Mouse (Mus musculus): ENCODE data around the gene Gcsh.

Gene Gcsh

DNA sequence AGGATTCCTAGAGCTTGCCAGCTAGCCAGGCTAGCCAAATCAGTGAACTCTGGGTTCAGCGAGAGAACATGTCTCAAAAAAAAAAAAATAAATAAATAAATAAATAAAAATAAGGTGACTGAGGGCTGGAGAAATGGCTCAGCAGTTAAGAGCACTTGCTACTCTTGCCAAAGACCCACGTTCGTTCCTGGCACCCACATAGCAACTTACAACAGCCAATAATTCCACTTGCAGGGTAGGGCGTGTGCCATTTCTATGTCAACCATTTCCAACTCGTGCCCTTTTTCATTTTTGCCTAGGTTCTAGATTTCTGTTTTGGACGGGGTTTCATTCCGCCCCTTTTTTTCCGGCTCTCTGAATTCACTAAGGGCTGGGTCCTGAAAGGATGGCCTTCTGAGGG, 15.3 kb downstream of the Gcsh start:
- no peak for DNase-seq (ENCODE audit: low spot score)

DNA sequence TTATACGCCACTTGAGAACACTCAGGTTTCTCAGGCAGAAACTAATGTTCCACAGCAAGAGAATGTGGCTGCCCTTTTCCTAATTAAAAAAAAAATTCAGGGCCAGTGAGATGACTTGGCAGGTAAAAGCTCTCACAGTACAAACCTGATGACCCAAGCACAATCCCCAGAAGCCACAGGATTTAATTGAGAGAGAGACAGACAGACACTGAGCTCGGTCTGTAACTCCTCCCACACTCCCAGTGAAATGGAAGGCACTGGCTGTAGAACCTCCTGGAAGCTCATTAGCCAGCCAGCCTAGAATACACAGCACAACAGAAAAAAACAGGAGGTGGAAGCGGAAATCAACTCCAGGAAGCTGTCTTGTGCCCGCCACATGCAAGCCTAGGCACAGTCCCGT, 17.7 kb downstream of the Gcsh start:
- no peak for DNase-seq (ENCODE audit: low spot score)

DNA sequence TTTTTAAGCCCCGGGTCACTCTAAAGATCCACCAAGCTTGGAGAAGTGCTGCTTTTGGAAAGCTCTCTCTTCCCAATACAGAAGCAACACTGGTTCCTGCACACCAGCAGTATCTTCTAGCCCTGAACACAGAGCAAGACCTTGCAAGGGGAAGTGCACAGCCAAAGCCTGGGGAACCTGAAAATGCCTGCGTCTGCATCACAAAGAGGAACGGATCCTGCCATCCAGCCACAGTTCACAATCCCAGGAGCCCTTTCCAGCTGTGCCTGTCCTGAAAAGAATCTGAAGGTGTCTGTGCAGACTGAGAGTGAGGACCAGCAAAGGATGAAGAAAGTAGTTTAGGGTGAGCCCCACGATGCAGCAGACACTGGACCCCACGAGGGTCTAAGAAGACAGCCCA, 18.3 kb downstream of the Gcsh start:
- no peak for DNase-seq (ENCODE audit: low spot score)

DNA sequence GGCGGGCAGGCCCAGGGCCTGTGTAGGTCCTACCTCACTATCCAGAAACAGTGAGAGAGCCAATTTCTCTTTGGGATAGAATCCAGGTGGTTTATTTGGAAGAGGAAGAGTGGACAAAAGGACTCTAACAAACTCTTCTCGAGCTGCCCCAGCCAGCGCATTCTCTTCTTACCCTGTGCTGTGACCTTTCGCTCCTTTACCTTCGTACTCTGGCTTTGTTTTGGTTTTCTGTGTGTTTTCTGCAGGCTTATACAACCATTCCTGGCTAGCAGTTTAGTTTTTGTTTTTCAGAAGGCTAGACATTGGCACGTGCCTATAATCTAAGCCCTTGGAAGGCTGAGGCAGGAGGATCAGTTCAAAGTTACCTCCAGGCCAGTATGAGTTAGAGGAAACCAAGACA, 23.8 kb downstream of the Gcsh start:
- DNase-seq (ENCODE audit: low spot score) = no peak

DNA sequence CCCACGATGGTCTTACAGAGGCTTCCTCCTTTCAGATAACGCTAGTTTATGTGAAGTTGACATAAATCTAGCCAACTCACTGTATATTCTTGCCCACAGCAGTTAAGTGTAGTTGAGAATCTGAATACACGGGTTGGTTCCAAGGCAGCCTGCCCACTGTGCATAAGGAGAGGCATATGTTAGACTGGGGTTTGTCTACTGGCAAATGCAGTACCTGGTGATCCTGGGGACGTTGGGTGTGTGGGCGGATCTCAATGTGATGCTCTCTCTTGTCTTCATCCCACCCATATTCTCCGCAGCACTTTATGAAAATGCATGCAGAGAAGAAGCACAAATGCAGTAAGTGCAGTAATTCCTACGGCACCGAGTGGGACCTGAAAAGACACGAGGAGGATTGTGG, 38.9 kb downstream of the Gcsh start:
- peak; percentile 75 for DNase-seq (ENCODE audit: low spot score)

DNA sequence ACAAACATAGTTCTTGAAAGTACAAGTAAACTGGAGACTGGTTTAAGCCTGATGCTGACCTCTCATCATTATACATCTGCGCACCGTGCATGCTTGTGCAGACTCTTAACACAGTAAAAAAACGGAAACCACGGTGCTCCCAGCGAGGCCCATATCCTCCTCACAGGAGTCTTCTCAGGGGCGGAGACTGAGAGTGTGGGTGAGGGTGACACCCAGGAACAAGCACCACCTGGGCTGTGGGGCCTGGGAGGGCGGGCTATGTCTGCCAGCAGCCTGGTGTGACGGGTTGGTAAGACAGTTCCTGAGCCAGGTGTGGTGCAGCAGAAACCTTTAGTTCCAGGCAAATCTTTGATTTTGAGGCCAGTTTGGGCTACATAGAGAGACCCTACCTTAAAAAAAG, 40.9 kb downstream of the Gcsh start:
- DNase-seq (ENCODE audit: low spot score) = no peak

DNA sequence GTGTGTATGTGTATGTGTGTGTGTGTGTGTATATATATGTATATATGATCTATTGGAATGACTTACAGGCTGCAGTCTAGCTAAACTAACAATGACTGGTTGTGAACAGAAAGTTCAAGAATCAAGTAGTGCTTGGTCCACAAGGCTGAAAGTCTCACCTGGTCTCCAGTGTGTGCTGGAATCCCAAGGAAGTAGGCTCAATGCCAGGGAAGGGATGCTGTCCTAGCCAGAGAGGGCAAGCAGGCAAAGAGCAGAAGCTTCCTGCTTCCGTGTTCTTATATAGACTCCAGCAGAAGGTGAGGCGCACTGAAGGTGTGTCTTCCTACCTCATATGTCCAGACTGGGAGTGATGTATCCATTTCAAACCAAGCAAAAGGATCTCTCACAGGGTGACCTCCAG, 41.6 kb downstream of the Gcsh start:
- no peak for DNase-seq (ENCODE audit: low spot score)

DNA sequence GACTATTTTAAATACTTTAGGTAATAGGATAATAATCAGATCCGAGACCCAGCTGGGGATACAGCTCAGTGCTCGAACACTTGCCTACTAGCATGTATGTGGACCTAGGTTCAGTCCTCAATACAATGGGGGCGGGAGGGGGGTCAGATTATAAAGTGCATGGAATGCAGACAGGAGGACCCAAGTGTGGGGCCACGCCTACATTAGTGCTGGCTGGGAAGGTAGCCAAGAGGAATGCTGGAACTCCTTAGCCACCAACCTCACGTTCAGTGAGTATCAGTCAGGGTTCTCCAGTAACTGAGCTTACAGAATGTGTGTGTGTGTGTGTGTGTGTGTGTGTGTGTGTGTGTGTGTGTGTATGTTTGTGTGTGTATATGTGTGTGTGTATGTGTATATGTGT, 42.0 kb downstream of the Gcsh start:
- DNase-seq (ENCODE audit: low spot score) = no peak

DNA sequence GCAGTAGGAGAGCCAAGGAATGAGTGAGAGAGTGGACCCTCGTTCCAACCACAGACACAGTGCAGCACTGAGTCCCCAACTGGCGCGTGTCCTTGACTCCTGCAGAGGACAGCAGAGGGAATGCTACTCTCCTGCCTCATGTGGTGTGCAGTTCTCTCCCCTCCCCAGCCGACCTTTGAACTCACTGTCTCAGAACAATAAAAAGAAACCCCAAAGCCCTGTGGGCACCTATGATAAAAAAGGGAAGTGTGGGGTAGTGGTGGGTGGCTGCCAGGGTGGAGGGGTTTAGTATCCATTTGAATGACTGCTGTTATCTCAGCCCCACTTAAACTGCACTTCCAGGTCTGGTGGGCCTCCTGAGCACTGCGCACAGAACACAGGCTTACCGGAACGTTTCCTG, 45.7 kb downstream of the Gcsh start:
- DNase-seq (ENCODE audit: low spot score) = no peak

DNA sequence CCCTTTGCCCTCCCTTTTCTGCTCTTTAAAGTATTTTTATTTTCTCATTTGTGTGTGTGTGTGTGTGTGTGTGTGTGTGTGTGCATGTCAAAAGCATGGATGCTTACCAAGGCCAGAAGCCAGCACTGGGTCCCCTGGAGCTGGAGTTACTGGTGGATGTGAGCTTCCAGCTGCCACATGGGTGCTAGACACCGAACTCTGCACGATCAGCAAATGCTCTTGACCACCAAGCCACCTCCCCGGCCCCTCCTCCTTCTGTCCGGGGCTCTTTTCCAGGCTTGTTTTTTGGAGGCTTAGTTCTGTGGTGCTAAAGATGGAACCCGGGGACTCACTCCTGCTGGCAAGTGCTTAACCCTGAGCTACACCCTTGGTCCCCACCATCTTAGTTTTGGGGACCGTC, 46.5 kb downstream of the Gcsh start:
- no peak for DNase-seq (ENCODE audit: low spot score)

DNA sequence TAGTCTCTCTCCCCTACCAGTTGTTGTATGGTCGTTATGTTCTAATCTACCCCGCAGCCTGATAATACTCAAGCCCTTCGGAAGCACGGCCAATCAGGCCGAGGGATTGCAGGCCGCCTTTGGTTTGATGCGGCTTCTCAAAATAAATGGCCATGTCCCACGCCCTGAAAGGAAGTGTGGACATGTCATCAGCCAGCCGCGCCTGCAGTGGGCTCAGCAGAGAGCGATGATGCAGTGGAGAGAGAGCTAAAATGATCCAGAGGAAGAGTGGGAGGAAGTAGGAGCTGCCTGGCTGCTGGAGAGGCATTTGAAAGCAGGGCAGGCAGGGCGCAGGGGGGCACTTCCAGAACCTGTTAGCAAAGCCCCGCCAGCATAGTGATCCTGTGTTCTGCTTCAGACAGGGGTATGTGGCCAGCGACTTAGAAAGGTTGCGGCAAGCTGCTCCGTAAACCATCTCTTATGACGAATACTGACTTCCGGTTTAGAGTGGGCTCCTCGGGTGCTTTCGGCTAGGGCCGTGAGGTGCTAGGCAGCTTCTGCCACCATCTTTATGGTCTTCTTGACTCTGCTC, 47.0 kb downstream of the Gcsh start:
- no peak for DNase-seq (ENCODE audit: low spot score)

DNA sequence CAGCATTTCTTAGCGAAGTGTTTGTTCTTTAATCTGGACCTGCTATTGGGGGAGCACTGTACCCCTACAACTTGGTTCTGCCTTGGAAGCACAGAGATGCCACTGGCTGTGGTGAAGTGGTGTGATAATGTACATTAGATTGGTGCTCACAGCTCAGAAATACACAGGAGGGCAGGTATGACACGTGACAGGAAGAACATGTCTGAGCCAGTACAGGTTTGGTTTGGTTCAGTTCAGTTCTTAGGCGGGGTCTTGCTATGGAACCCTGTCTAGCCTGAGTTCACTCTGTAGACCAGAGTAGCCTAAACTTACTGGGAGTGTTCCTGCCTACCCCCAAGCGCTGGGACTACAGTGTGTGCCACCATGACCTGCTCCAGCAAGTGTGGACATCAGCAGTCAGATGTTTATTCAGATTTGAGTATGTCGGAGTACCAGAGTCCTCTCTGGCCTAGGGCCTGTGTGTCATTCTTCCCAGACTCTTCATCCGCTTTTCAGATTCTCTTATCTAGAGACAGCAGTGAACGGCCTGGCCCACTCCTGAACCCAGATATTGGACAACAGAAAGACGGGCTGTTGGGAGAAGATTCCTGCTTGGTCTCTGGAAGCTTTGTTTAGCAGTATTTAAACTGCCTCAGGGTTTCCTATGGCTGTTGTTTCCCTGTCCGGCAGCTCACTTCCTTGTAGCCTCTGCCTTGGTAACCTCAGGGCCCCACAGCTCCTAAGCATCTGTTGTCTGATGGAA, 48.0 kb downstream of the Gcsh start:
- no peak for DNase-seq (ENCODE audit: low spot score)

DNA sequence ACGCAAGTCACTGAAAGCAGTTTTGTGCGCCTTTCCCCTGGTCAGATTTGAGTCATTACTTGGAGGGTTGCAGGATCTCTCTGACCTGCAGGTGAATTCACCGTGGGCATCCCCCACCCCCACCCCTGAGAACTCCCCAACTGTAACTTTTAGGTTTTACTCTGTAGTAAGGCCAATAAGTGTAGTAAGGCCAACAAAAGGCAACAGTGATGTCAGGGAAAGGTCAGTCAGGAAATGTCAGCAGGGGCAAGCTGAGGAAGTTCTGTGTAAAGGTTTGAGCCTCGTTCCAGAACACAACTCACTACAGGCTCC, 49.0 kb downstream of the Gcsh start:
- no peak for DNase-seq (ENCODE audit: low spot score)

DNA sequence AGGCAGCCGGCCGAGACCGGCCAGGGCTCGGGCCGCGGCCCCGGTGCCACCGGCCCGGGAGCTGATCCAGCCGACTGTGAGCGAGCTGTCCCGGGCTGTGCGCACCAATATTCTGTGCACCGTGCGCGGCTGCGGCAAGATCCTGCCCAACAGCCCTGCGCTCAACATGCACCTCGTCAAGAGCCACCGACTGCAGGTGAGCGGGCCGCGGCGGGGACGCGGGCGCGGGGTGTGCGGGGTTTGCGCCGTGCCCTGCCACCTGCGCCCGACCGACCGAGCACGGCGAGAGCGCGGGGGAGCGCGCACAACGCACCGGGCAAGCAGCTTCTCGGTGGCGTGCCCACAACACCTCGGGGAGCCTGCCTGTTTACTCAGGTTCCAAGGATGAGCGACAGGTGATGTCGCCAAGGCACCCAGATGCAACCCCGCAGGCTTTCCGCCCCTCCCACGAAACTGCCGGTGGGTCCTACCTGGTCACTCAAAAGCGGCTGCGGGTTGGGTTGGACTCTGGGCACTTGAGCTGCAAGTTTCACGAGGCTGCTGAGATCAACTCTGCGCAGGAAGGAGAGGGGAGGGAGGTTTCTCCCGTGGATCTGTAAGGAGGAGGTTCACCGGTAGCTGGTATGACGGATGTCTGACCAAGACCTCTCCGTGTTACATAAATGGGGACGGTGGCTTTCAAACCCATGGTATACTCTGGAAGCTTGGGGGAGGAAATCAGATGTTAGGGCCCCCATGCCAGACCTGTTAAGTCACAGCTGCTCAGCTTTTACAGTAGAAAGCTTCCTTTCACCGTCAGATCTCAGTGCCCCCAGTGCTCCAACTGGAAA, 49.6 kb downstream of the Gcsh start:
- no peak for DNase-seq (ENCODE audit: low spot score)

DNA sequence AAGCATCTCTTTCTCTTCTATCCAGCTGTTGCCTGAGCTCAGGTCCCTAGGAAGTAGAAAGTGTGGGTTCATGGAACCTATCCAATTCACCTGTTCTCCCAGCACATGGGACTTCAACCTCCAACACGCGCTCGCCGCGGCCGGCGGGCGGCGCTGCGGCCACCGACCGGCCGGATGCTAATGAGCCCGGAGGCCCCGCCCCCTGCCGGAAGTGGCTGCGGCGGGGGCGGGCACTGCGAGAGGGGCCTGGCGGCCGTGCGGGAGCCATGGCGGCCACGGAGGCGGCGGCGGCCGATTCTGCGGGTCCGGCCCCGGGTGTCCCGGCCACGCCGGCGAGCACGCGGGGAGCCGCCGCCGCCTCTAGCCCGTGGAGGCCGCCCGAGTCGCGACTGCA, 50.2 kb downstream of the Gcsh start, which contains the start of gene Atmin:
Atmin (plus strand) TSS at position 233 of the 394 bp plus-strand sequence.
- DNase-seq (ENCODE audit: low spot score) = peak; percentile 70

DNA sequence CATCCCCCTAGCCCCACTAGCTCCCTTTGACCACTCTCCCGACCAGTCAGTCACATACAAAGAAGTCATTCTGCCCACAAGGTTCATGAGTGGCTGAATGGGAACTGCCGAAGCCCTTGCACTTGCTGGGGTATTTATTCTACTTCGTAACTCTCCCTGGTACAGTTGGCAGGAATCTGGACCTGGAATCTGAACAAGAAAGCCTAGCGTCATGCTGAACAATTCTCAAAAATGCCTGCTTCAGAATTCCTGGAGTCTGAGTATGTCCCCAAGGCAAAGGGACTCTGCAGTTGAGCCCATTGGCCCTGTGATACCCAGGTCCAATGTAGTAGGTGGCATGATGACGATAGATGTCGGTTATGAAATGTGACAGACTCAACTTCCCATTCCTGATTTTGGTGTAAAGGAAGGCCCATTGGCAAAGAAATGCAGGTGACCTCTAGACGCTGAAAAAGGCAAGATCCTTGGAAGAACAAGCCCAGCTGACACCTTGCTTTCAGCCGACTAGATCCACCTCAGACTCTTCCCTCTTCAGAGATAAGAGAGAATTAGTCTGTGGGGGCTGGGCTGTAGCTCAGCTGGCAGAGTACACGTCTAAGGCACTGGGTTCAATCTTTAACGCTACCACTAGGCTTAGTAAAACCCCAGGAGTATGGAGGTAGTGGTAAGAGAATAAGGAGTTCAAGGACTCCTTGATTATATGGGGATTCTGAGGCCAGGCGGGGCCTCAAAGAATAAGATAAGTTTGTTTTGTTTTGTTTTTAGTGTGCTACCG, 50.9 kb downstream of the Gcsh start:
- DNase-seq (ENCODE audit: low spot score) = no peak

DNA sequence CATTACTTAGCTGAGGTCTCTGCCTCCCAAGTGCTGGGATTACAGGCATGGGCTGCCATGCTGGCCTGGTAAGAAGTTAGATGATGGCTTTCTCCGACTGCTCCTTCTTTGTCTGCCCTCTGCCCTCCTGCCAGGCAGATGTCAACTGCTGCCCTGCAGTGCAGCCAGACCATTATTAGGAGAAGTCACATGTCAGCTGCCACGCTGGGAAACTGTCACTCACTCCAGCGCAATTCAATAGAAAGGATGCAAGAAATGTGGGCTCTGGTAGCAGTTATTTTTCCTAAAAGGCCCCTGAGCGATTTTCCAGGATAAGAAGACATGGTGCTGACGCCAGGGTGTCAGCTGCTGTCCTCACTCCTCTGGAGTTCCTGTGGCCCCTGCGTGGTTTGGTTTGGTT, 57.8 kb downstream of the Gcsh start:
- no peak for DNase-seq (ENCODE audit: low spot score)

DNA sequence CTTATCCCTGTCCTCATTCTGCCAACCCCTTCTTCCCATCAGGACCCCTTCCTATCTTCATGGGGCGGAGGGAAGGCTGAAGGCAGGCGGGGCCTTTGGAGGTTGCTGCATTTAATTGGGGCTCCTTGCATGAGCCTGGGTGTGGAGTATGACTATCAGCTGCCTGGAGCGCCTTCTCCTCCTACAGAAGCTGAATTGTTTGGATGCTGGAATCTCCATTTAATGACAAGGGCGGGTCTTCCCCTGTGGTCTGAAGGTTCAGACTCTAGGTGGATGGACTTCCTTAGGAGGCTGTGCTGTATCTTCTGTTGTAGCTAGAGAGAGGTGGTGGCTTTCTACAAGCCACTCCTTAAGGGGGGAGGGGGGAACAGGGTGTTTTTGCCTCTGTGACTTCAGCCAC, 58.4 kb downstream of the Gcsh start:
- no peak for DNase-seq (ENCODE audit: low spot score)
